Mouse (Mus musculus): ENCODE measurements around the gene Neurl3. TPM values are rescaled to one million over a fixed set of nuclear protein-coding genes. Genes with fewer than 3 reads are reported as not detected.

The Neurl3 gene
- 15.9 and 18.4 TPM in 2 replicates for polyA plus RNA-seq (2012)

GRCm38 (mm10) chr1:36274455-36274854 lies at the start of gene Neurl3:
Gene Neurl3, minus strand, starts transcription at chr1:36274679.

GRCm38 (mm10) chr1:36307495-36308280 lies 33.2 kb upstream of the Neurl3 start, which contains the start of gene Arid5a:
Gene Arid5a, plus strand, starts transcription at chr1:36307733.

GRCm38 (mm10) chr1:36244058-36244827 lies 30.2 kb downstream of the Neurl3 start, which contains the start of gene Uggt1:
Gene Uggt1, minus strand, starts transcription at chr1:36244720.

Other genes with a start within 250 kb of the Neurl3 start
- gene Hs6st1, start 206.3 kb downstream of the Neurl3 start, polyA plus RNA-seq (2012): 31.4 and 37.2 TPM in 2 replicates
- 13.5 and 16.2 TPM in 2 replicates for gene Uggt1, start 30.0 kb downstream of the Neurl3 start, polyA plus RNA-seq (2012)
- gene Arid5a, start 33.1 kb upstream of the Neurl3 start, polyA plus RNA-seq (2012): 105 and 124 TPM in 2 replicates
- 31.7 and 42.0 TPM in 2 replicates for gene Kansl3, start 94.5 kb upstream of the Neurl3 start, polyA plus RNA-seq (2012)
- gene Fer1l5, start 97.6 kb upstream of the Neurl3 start, polyA plus RNA-seq (2012): not detected in 2 replicates
- 10.3 and 14.2 TPM in 2 replicates for gene Lman2l, start 170.6 kb upstream of the Neurl3 start, polyA plus RNA-seq (2012)
- gene Cnnm4, start 196.9 kb upstream of the Neurl3 start, polyA plus RNA-seq (2012): 7.3 and 7.8 TPM in 2 replicates
- 28.4 and 38.0 TPM in 2 replicates for gene Cnnm3, start 237.2 kb upstream of the Neurl3 start, polyA plus RNA-seq (2012)

All from megakaryocyte-erythroid progenitor cell, adult 5 weeks (primary cell).